Mouse (Mus musculus): Measurements from ENCODE around the gene Slc38a3. TPM values are rescaled to one million over a fixed set of nuclear protein-coding genes. Genes with fewer than 3 reads are reported as not detected.

Gene Slc38a3
- total RNA-seq, 2 experiments from 2014 or later: 0.33 to 0.64 TPM

- DNase-seq (ENCODE audit: low spot score in 2 of 2): no peak
Observed at GRCm38 (mm10) chr9:107667219-107667618, 2.1 kb downstream of the Slc38a3 start.

- no peak for DNase-seq (ENCODE audit: low spot score in 2 of 2)
Observed at GRCm38 (mm10) chr9:107666751-107667205, 2.6 kb downstream of the Slc38a3 start.

GRCm38 (mm10) chr9:107665308-107665707, 4.0 kb downstream of the Slc38a3 start:
- DNase-seq (ENCODE audit: low spot score in 2 of 2): no peak

GRCm38 (mm10) chr9:107663525-107663924, 5.8 kb downstream of the Slc38a3 start:
- no peak for DNase-seq (ENCODE audit: low spot score in 2 of 2)

GRCm38 (mm10) chr9:107662342-107662741, 7.0 kb downstream of the Slc38a3 start:
- DNase-seq (ENCODE audit: low spot score in 2 of 2): no peak

- no peak for DNase-seq (ENCODE audit: low spot score in 2 of 2)
Observed at GRCm38 (mm10) chr9:107660777-107661176, 8.6 kb downstream of the Slc38a3 start.

GRCm38 (mm10) chr9:107659961-107660360, 9.4 kb downstream of the Slc38a3 start:
- DNase-seq (ENCODE audit: low spot score in 2 of 2): no peak

GRCm38 (mm10) chr9:107659551-107659950, 9.8 kb downstream of the Slc38a3 start:
- DNase-seq (ENCODE audit: low spot score in 2 of 2): no peak

- DNase-seq (ENCODE audit: low spot score in 2 of 2): no peak
Observed at GRCm38 (mm10) chr9:107658096-107658495, 11.2 kb downstream of the Slc38a3 start.

GRCm38 (mm10) chr9:107657144-107657543, 12.2 kb downstream of the Slc38a3 start:
- no peak for DNase-seq (ENCODE audit: low spot score in 2 of 2)

GRCm38 (mm10) chr9:107654585-107654984, 14.7 kb downstream of the Slc38a3 start:
- no peak for DNase-seq (ENCODE audit: low spot score in 2 of 2)

GRCm38 (mm10) chr9:107653474-107653873, 15.9 kb downstream of the Slc38a3 start:
- DNase-seq (ENCODE audit: low spot score in 2 of 2): no peak

- DNase-seq (ENCODE audit: low spot score in 2 of 2): no peak
Observed at GRCm38 (mm10) chr9:107650708-107651481, 18.4 kb downstream of the Slc38a3 start.

GRCm38 (mm10) chr9:107650225-107650624, 19.1 kb downstream of the Slc38a3 start:
- no peak for DNase-seq (ENCODE audit: low spot score in 2 of 2)

GRCm38 (mm10) chr9:107648767-107649166, 20.6 kb downstream of the Slc38a3 start:
- DNase-seq (ENCODE audit: low spot score in 2 of 2): no peak

- DNase-seq (ENCODE audit: low spot score in 2 of 2): no peak
Observed at GRCm38 (mm10) chr9:107646975-107647374, 22.4 kb downstream of the Slc38a3 start.

- DNase-seq (ENCODE audit: low spot score in 2 of 2): peak; percentile 73 to 82
Observed at GRCm38 (mm10) chr9:107645577-107645976, 23.8 kb downstream of the Slc38a3 start.

- DNase-seq (ENCODE audit: low spot score in 2 of 2): no peak
Observed at GRCm38 (mm10) chr9:107645153-107645510, 24.2 kb downstream of the Slc38a3 start.

GRCm38 (mm10) chr9:107644495-107645152, 24.7 kb downstream of the Slc38a3 start:
- DNase-seq (ENCODE audit: low spot score in 2 of 2): peak; percentile 93 to 96

GRCm38 (mm10) chr9:107643544-107644214, 25.7 kb downstream of the Slc38a3 start:
- no peak for DNase-seq (ENCODE audit: low spot score in 2 of 2)

- no peak for DNase-seq (ENCODE audit: low spot score in 2 of 2)
Observed at GRCm38 (mm10) chr9:107641666-107642065, 27.7 kb downstream of the Slc38a3 start.

GRCm38 (mm10) chr9:107640257-107640772, 29.0 kb downstream of the Slc38a3 start:
- DNase-seq (ENCODE audit: low spot score in 2 of 2): no peak

Measured in adrenal gland, adult 18-20 months (tissue).